Mouse (Mus musculus) midbrain, embryonic 16.5 days (tissue): ENCODE results near the gene Dclk1. TPM values are rescaled to one million over a fixed set of nuclear protein-coding genes. Genes with fewer than 3 reads are reported as not detected.
A peak's percentile ranks its signal among the peaks of the same experiment; 100 is the strongest.

Source experiments
- ATAC-seq: fragments of 200-750 bp; cut with Nextera tagmentation; 2 replicates; pipeline ENCODE4 v1.8.0; 2017; ENCODE audit warnings: moderate TSS enrichment
- H3K27ac ChIP-seq: fragments of 300-500 bp; sonication (generic); 2 replicates; pipeline ENCODE4 v1.5.1; 2014; ENCODE audit warnings: mild to moderate bottlenecking, low read length, mixed read lengths
- H3K27me3 ChIP-seq: fragments of 300-500 bp; sonication (generic); 2 replicates; pipeline ENCODE4 v1.6.1; 2014; ENCODE audit warnings: low read depth, low read length, mixed read lengths; ENCODE audit not compliant: control insufficient read depth, insufficient read depth
- H3K36me3 ChIP-seq: fragments of 300-500 bp; sonication (generic); 2 replicates; pipeline ENCODE4 v1.6.1; 2014; ENCODE audit warnings: mild to moderate bottlenecking, low read length, moderate library complexity, mixed read lengths; ENCODE audit not compliant: control insufficient read depth, insufficient read depth
- H3K4me1 ChIP-seq: fragments of 300-500 bp; sonication (generic); 2 replicates; pipeline ENCODE4 v1.6.1; 2014; ENCODE audit warnings: mild to moderate bottlenecking, low read length, mixed read lengths; ENCODE audit not compliant: control insufficient read depth, insufficient read depth
- H3K4me2 ChIP-seq: fragments of 300-500 bp; sonication (generic); 2 replicates; pipeline ENCODE4 v1.6.1; 2014; ENCODE audit warnings: mild to moderate bottlenecking, low read length, mixed read lengths
- H3K4me3 ChIP-seq: fragments of 300-500 bp; sonication (generic); 2 replicates; pipeline ENCODE4 v1.5.1; 2014; ENCODE audit warnings: low read depth, mild to moderate bottlenecking, low read length, moderate library complexity, mixed read lengths
- H3K9ac ChIP-seq: fragments of 300-500 bp; sonication (generic); 2 replicates; pipeline ENCODE4 v1.6.1; 2014; ENCODE audit warnings: low read depth, low read length, mixed read lengths
- H3K9me3 ChIP-seq: fragments of 300-500 bp; sonication (generic); replicated peaks from 2 replicates; pipeline ENCODE4 v1.6.1; 2014; ENCODE audit warnings: mild to moderate bottlenecking, low read length, mixed read lengths; ENCODE audit not compliant: control insufficient read depth, poor library complexity, severe bottlenecking
- WGBS: fragments of 180-500 bp; shearing (Covaris S2); extraction: QIAGEN DNeasy Blood & Tissue Kit; methylation state at CpG from one replicate; pipeline ENCODE4 v1.1.7; 2014; 5-methylcytosine and 5-hydroxymethylcytosine counted together
- polyA plus RNA-seq: library from polyadenylated mRNA; unstranded; fragments of >200 nt; fragmentation: Nextera tagmentation; extraction: Ambion mirVana; gene quantifications from 2 replicates; pipeline ENCODE4 v1.2.1, GENCODE M21; 2015

Gene Dclk1
- polyA plus RNA-seq, 1 experiment from 2014 or later, result 293 TPM

GRCm38 (mm10) chr3:55572297-55572681 is 330.1 kb downstream of the Dclk1 start:
- Histone ChIP-seq H3K27me3 (no peaks in the 10 kb centered on the region), H3K4me3 (no peak overlapping the region), H3K9me3 (no peaks in the 10 kb centered on the region), H3K4me2 (0 out of 2 replicates have a peak overlapping the region, but pooled peaks have one; percentile 12), H3K27ac (peak overlapping the region; percentile 47), H3K36me3 (no peaks in the 10 kb centered on the region), H3K9ac (peak overlapping the region; percentile 4; the same call in 1 of the 2 replicates), H3K4me1 (peaks cover 12% of the 10 kb centered on the region)
- peak; percentile 46; the same call in 1 of the 2 replicates for ATAC-seq
- 65% methylated on average over 4 of the region's 4 CpGs for WGBS

GRCm38 (mm10) chr3:55574003-55574402 is 331.8 kb downstream of the Dclk1 start:
- Histone ChIP-seq H3K27me3 (no peaks in the 10 kb centered on the region), H3K9ac (no peak overlapping the region), H3K4me3 (no peak overlapping the region), H3K4me1 (peaks cover 12% of the 10 kb centered on the region), H3K36me3 (no peaks in the 10 kb centered on the region), H3K27ac (no peak overlapping the region), H3K9me3 (no peaks in the 10 kb centered on the region), H3K4me2 (no peak overlapping the region)
- WGBS, result 51% methylated on average over 4 of the region's 4 CpGs
- ATAC-seq, result no peak

- Histone ChIP-seq H3K27me3 (no peaks in the 10 kb centered on the region), H3K27ac (peak overlapping the region; percentile 66), H3K9me3 (no peaks in the 10 kb centered on the region), H3K36me3 (no peaks in the 10 kb centered on the region), H3K4me1 (peaks cover 17% of the 10 kb centered on the region), H3K4me2 (no peak overlapping the region; the same call in 1 of the 2 replicates), H3K9ac (0 out of 2 replicates have a peak overlapping the region, but pooled peaks have one; percentile 34), H3K4me3 (no peak overlapping the region)
- ATAC-seq, result 0 out of 2 replicates have a peak, but pooled peaks have one; percentile 10
- 25% methylated on average over 12 of the region's 12 CpGs for WGBS
Observed at GRCm38 (mm10) chr3:55587434-55587971, 345.3 kb downstream of the Dclk1 start.

GRCm38 (mm10) chr3:55587972-55588946 is 346.1 kb downstream of the Dclk1 start:
- 8% methylated on average over 12 of the region's 12 CpGs for WGBS
- H3K9ac ChIP-seq, result peak overlapping the region; percentile 34; the same call in 1 of the 2 replicates
- peak overlapping the region; percentile 66 for H3K27ac ChIP-seq
- H3K9me3 ChIP-seq, result no peaks in the 10 kb centered on the region
- H3K36me3 ChIP-seq, result no peaks in the 10 kb centered on the region
- peak; percentile 78 for ATAC-seq
- no peak overlapping the region for H3K4me3 ChIP-seq
- H3K4me2 ChIP-seq, result peak overlapping the region; percentile 17; the same call in 1 of the 2 replicates
- no peaks in the 10 kb centered on the region for H3K27me3 ChIP-seq
- peaks cover 17% of the 10 kb centered on the region for H3K4me1 ChIP-seq

Other genes with a start within 250 kb of the Dclk1 start
- gene Ccna1, start 186.9 kb upstream of the Dclk1 start, polyA plus RNA-seq, result 1.8 and 2.2 TPM in 2 replicates
- 13.3 and 14.6 TPM in 2 replicates for gene Spg20, start 130.3 kb upstream of the Dclk1 start, polyA plus RNA-seq
- gene Ccdc169, start 105.0 kb upstream of the Dclk1 start, polyA plus RNA-seq, result 0.10 TPM in 1 of 2 replicates, not detected in the other
- gene Sohlh2, start 60.3 kb upstream of the Dclk1 start, polyA plus RNA-seq, result not detected in 2 replicates
- gene Gm21954, start 229.8 kb downstream of the Dclk1 start, polyA plus RNA-seq, result not detected in 2 replicates